Mouse (Mus musculus) left cerebral cortex, adult 8-10 months (tissue): ENCODE results near the gene Casp2. TPM values are rescaled to one million over a fixed set of nuclear protein-coding genes. Genes with fewer than 3 reads are reported as not detected.

Experiments
- total RNA-seq, 4 experiments: library from RNA; stranded (reverse); gene quantifications; 2 replicates each; pipeline ENCODE4 v1.2.4; 2022

Gene Casp2
- total RNA-seq, 4 experiments from 2014 or later: 20.7 to 22.6 (median 22.0) TPM

Other genes with a start within 250 kb of the Casp2 start
- not detected for gene Sva, start 226.6 kb upstream of the Casp2 start, total RNA-seq
- not detected for gene Tas2r139, start 124.0 kb upstream of the Casp2 start, total RNA-seq
- gene Tas2r144, start 49.7 kb upstream of the Casp2 start, total RNA-seq: not detected
- gene Gstk1, start 19.1 kb upstream of the Casp2 start, total RNA-seq: 10 to 100 TPM; 11.3 to 13.8 (median 11.7) TPM
- gene Tmem139, start 3.0 kb upstream of the Casp2 start, total RNA-seq: not detected
- 1 to 10 TPM; 4.3 to 4.8 (median 4.4) TPM for gene Clcn1, start 21.7 kb downstream of the Casp2 start, total RNA-seq
- gene Fam131b, start 59.7 kb downstream of the Casp2 start, total RNA-seq: 100 to 1,000 TPM; 112 to 128 (median 121) TPM
- gene Zyx, start 84.6 kb downstream of the Casp2 start, total RNA-seq: 10 to 100 TPM; 42.1 to 50.3 (median 47.5) TPM
- gene Epha1, start 108.3 kb downstream of the Casp2 start, total RNA-seq: under 1 TPM in 3 of 4 experiments, not detected in 1; 0.23 to 0.68 (median 0.28) TPM
- not detected for gene Tas2r143, start 135.3 kb downstream of the Casp2 start, total RNA-seq
- not detected for gene Tas2r135, start 140.4 kb downstream of the Casp2 start, total RNA-seq
- gene Tas2r126, start 169.6 kb downstream of the Casp2 start, total RNA-seq: not detected
- not detected for gene Olfr458, start 200.2 kb downstream of the Casp2 start, total RNA-seq
- gene Olfr457, start 211.3 kb downstream of the Casp2 start, total RNA-seq: not detected
- gene Olfr456, start 222.2 kb downstream of the Casp2 start, total RNA-seq: not detected